ENCODE assay signal across 11 mouse cellular contexts in the genomic region with DNA sequence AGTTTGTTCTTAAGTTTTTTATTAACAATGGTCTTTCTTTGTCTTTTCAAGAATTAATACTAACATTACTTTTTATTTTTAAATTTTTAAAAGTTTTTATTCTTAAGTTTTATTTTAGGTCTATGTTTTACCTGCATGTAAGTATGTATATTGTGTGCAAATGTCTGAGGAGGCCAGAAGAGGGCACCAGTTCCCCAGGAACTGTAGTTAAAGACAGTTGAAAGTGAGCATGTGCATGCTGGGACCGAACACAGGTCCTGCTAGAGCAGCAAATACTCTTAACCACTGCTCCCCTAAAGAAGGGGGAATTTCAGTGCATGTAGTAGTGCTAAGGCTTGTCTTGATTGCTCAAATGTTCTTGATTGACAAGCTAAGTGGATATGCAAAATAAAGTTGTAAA.
DNase-seq lines count a peak whose midpoint lies in the region; TF ChIP-seq lines count a peak whose summit lies in the region.
"Had no signal": no experiment of that assay in that cellular context is flagged by ENCODE, and none has a peak within 500 bp of the region (broad histone marks: within the 10 kb centered on the region; RNA-seq: fewer than 3 reads in every experiment).

No protein-coding gene starts in this region.

- H3K4me3 ChIP-seq in heart, adult 2 months = no peak overlapping the region
- H3K4me3 ChIP-seq: embryonic facial prominence, embryonic 10.5 days; limb, embryonic 15.5 days; midbrain, embryonic 13.5 days had no signal

- WGBS in heart, adult 2 months = 94% methylated on average over 1 of the region's 1 CpGs

- H3K9ac ChIP-seq in heart, adult 2 months (ENCODE audit: low read depth, low read length) = no peak overlapping the region
- H3K9ac ChIP-seq: limb, embryonic 15.5 days; midbrain, embryonic 13.5 days had no signal

- H3K79me2 ChIP-seq in heart, adult 2 months (replicated peaks; ENCODE audit: control insufficient read depth, insufficient read depth, low read length) = peaks cover 2% of the 10 kb centered on the region; the same call in 1 of the 2 replicates

- TF ChIP-seq CTCF in heart, adult 2 months (IDR thresholded peaks at IDR 0.05) = peak; percentile 73

- peaks cover 2% of the 10 kb centered on the region for H3K4me1 ChIP-seq in heart, adult 2 months (ENCODE audit: control insufficient read depth, insufficient read depth, low read length)
- H3K4me1 ChIP-seq: embryonic facial prominence, embryonic 10.5 days; limb, embryonic 15.5 days had no signal

- no peak for DNase-seq in heart, adult 2 months
- DNase-seq in heart, adult 9 months (ENCODE audit: low spot score in 2 of 2) = no peak
- peak; percentile 22 for DNase-seq in retina, adult 2 months (ENCODE audit: low read depth, low spot score)
- DNase-seq in retina, postnatal 1 day = no peak
- DNase-seq in c-Kit-positive CD71-positive TER-119-positive erythroid progenitor cells, embryonic 14.5 days (ENCODE audit: low spot score) = peak; percentile 30
- DNase-seq in thymus, postnatal 4 days = peak; percentile 49
- DNase-seq in ovary, adult 18-20 months (ENCODE audit: low spot score) = no peak
- DNase-seq in layer of hippocampus, postnatal 14 days (ENCODE audit: low spot score in 2 of 2) = no peak

- no peaks in the 10 kb centered on the region for H3K36me3 ChIP-seq in heart, adult 2 months (ENCODE audit: control insufficient read depth, insufficient read depth, low read length)
- H3K36me3 ChIP-seq: limb, embryonic 15.5 days had no signal

- TF ChIP-seq POLR2A in heart, adult 2 months (IDR thresholded peaks at IDR 0.05; ENCODE audit: insufficient read depth, low read depth, low read length) = no peak

- H3K27me3 ChIP-seq in heart, adult 2 months (ENCODE audit: control insufficient read depth, insufficient read depth, low read length) = no peaks in the 10 kb centered on the region
- H3K27me3 ChIP-seq: limb, embryonic 15.5 days; midbrain, embryonic 13.5 days had no signal

- intact Hi-C loops in heart, adult 2 months (cut with DNase I) = no loop called here

- no peak overlapping the region for H3K27ac ChIP-seq in heart, adult 2 months
- H3K27ac ChIP-seq: embryonic facial prominence, embryonic 10.5 days; limb, embryonic 15.5 days; midbrain, embryonic 13.5 days had no signal

- no peak for TF ChIP-seq EP300 in heart, adult 2 months (IDR thresholded peaks at IDR 0.05; ENCODE audit: insufficient read depth, low read depth, low read length)

Comparison
In these comparisons a context has a peak if more than half of its experiments do, and no peak if none do; other contexts are left out.
1. DNase-seq: peak in retina, adult 2 months (single experiment), c-Kit-positive CD71-positive TER-119-positive erythroid progenitor cells, embryonic 14.5 days (single experiment) and thymus, postnatal 4 days (single experiment); none in heart, adult 2 months (0 of 2), heart, adult 9 months (0 of 2), retina, postnatal 1 day (single experiment), ovary, adult 18-20 months (single experiment) and layer of hippocampus, postnatal 14 days (0 of 2).